Mouse (Mus musculus) cerebellum, adult 11-12 months (tissue): ENCODE measurements around the gene Defb46.

Source experiments
- DNase-seq: peaks from one replicate; pipeline ENCODE4 v3.0.0; 2022

Gene Defb46

GRCm38 (mm10) chr8:19239616-19240015, at the start of gene Defb46:
Gene Defb46, plus strand, starts transcription at chr8:19239916.
- no peak for DNase-seq

GRCm38 (mm10) chr8:19225161-19225560, 14.6 kb upstream of the Defb46 start, which contains the start of gene Defb6:
Gene Defb6, plus strand, starts transcription at chr8:19225478.
- no peak for DNase-seq

- DNase-seq, result no peak
These were observed 1.6 kb upstream of the Defb46 start for GRCm38 (mm10) chr8:19238101-19238500.

GRCm38 (mm10) chr8:19247280-19247679, 7.6 kb downstream of the Defb46 start, which contains the start of gene Defb5:
Gene Defb5, plus strand, starts transcription at chr8:19247580.
- DNase-seq, result no peak

GRCm38 (mm10) chr8:19258136-19258535, 18.4 kb downstream of the Defb46 start:
- no peak for DNase-seq

- no peak for DNase-seq
These were observed 20.0 kb downstream of the Defb46 start for GRCm38 (mm10) chr8:19259667-19260066.
